Mouse (Mus musculus): ENCODE data around the gene Pde4c.

DNA sequence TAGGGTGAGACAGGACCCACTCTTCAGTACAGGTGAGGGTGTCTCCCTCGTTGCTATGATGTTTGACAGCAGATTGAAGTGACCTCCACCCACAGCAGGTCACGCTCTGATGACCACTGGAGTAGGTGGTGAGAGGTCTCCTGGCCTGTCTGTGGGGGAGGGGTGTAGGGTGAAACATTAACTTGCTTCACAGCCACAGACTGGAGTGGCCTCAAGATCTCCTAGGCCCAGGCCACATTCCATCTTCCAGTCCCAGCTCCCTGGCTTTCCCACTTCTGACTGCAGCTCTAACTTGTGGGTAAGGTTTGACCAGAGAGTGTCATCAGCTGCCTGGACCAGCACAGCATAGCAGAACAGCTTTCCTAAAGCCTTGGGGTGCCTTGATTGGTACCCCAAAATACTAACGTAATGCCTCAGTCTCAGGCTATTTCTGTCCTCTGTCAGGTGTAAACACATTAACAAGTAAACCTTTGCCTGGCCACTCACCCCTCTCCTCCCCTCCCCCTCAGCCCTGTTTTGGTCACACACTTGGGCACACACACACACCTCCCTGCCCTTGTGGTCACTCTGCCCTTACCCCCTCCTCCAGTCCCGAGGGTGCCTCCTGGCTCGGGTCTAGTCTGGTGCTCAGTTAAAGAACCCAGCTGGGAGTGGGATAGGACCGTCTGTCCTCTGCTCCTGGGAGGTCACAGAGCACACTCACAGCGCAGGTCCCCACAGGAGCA is at the start of gene Pde4c:
- no peak for TF ChIP-seq CTCF (IDR thresholded peaks at IDR 0.05 in 2 of 3, conservative IDR thresholded peaks at IDR 0.05 in 1 of 3; ENCODE audit: control insufficient read depth in 1 of 3, insufficient read depth in 1 of 3, low read depth in 2 of 3, low read length in 3 of 3, poor library complexity in 1 of 3, severe bottlenecking in 1 of 3)
- TF ChIP-seq MEF2A (IDR thresholded peaks at IDR 0.05; ENCODE audit: extremely low read depth, insufficient replicate concordance, low read depth, low read length, poor library complexity, severe bottlenecking): no peak
- TF ChIP-seq MXI1 (IDR thresholded peaks at IDR 0.05; ENCODE audit: low read depth, low read length): no peak
